Mouse (Mus musculus) liver, embryonic 14.5 days (tissue): ENCODE data around the gene Slc22a21. TPM values are rescaled to one million over a fixed set of nuclear protein-coding genes. Genes with fewer than 3 reads are reported as not detected.
"Not testable (repeated sequence)": the region's sequence is repeated elsewhere in the genome, so short reads cannot be mapped to it uniquely, and the experiment has no call there.

ENCODE experiments used
- ATAC-seq: fragments of 200-750 bp; cut with Nextera tagmentation; 2 replicates; pipeline ENCODE4 v1.8.0; 2017; ENCODE audit warnings: moderate number of reproducible peaks, mild to moderate bottlenecking, moderate library complexity; ENCODE audit not compliant: insufficient read depth
- DNase-seq, 3 experiments: peaks; one replicate each; pipeline ENCODE4 v3.0.0-alpha.2; 2012 to 2013; ENCODE audit warnings: low read depth in 3 of 3, low spot score in 3 of 3
- H3K27ac ChIP-seq: fragments of 300-500 bp; sonication (generic); 2 replicates; pipeline ENCODE4 v1.5.1; 2014; ENCODE audit warnings: moderate library complexity, mild to moderate bottlenecking, control low read depth, inconsistent platforms
- H3K27me3 ChIP-seq: fragments of 300-500 bp; sonication (generic); 2 replicates; pipeline ENCODE4 v1.6.1; 2014; ENCODE audit warnings: mild to moderate bottlenecking, low read length, moderate library complexity; ENCODE audit not compliant: control insufficient read depth, insufficient read depth
- H3K36me3 ChIP-seq: fragments of 300-500 bp; sonication (generic); replicated peaks from 2 replicates; pipeline ENCODE4 v1.6.1; 2014; ENCODE audit warnings: low read depth; ENCODE audit not compliant: control insufficient read depth, insufficient read depth
- H3K4me1 ChIP-seq, 2 experiments: fragments of 200-500 bp in 1 of 2; fragments of 300-500 bp in 1 of 2; sonication (generic) in 1 of 2; replicated peaks; 2 replicates each; pipeline ENCODE4 v1.6.1; 2012 to 2014; ENCODE audit warnings: antibody characterized with exemption in 1 of 2, inconsistent platforms in 1 of 2, low read length in 1 of 2; ENCODE audit not compliant: control insufficient read depth in 2 of 2, insufficient read depth in 2 of 2
- H3K4me2 ChIP-seq: fragments of 300-500 bp; sonication (generic); 2 replicates; pipeline ENCODE4 v1.6.1; 2014; ENCODE audit warnings: low read depth, mild to moderate bottlenecking, control low read depth, moderate library complexity
- H3K4me3 ChIP-seq, 2 experiments: fragments of 200-500 bp in 1 of 2; fragments of 300-500 bp in 1 of 2; sonication (generic) in 1 of 2; 2 replicates each; pipeline ENCODE4 v1.5.1; 2012 to 2014; ENCODE audit warnings: low read depth in 2 of 2, low read length in 2 of 2, mild to moderate bottlenecking in 2 of 2, control low read depth in 1 of 2, inconsistent platforms in 1 of 2, moderate library complexity in 1 of 2; ENCODE audit not compliant: insufficient read depth in 1 of 2
- H3K9ac ChIP-seq: fragments of 300-500 bp; sonication (generic); replicated peaks from 2 replicates; pipeline ENCODE4 v1.6.1; 2014; ENCODE audit warnings: mild to moderate bottlenecking, control low read depth, moderate library complexity
- H3K9me3 ChIP-seq: fragments of 300-500 bp; sonication (generic); 2 replicates; pipeline ENCODE4 v1.6.1; 2016; ENCODE audit warnings: low read length, mixed read lengths; ENCODE audit not compliant: control insufficient read depth
- CTCF ChIP-seq: IDR thresholded peaks from 2 replicates; pipeline ENCODE4 v1.5.1; 2016; ENCODE audit warnings: antibody characterized with exemption, low read depth, control low read depth
- EP300 ChIP-seq: IDR thresholded peaks from 2 replicates; pipeline ENCODE4 v1.6.1; 2016; ENCODE audit warnings: antibody characterized with exemption, low read depth
- WGBS: fragments of 180-500 bp; shearing (Covaris S2); extraction: QIAGEN DNeasy Blood & Tissue Kit; methylation state at CpG from one replicate; pipeline ENCODE4 v1.1.7; 2014; ENCODE audit not compliant: insufficient replicate concordance; 5-methylcytosine and 5-hydroxymethylcytosine counted together
- polyA plus RNA-seq, 2 experiments: library from polyadenylated mRNA; depleted of rRNA in 1 of 2; stranded (reverse) in 1 of 2; unstranded in 1 of 2; fragments of >200 nt; fragmentation: Nextera tagmentation in 1 of 2; extraction: Ambion mirVana in 1 of 2; gene quantifications; 2 replicates each; pipeline versions ENCODE4 v1.2.1 to v1.2.3; 2012 to 2014

Gene Slc22a21
- polyA plus RNA-seq, 2 experiments, result 1.7 to 2.8 TPM

DNA sequence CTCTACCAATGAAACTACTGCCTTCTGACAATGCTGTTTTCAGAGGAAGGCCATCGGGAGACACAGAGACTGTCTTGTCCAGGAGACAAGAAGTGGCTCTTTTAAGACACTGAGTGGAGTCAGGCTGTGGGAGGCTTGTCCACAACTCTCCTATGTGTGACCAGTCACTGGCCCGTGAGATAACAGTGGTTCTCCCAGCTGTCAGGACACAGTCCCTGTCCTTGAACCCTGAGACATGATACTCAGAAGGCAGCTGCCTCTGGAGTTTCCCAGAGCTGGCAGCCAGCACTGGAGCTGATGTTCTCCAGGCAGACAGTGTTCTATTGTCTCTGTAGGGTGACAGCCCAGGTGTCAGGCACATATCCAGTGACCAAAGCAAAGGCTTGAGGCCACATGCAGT is 17.5 kb upstream of the Slc22a21 start:
- peaks cover 0 to 4% of the 10 kb centered on the region in 2 experiments; a peak in 1 of 4 replicates for H3K4me1 ChIP-seq
- DNase-seq, result no peak
- H3K9ac ChIP-seq, result no peak overlapping the region
- 82% methylated on average over 2 of the region's 2 CpGs for WGBS
- no peak for ATAC-seq
- no peaks in the 10 kb centered on the region for H3K9me3 ChIP-seq
- no peak for TF ChIP-seq EP300
- TF ChIP-seq CTCF, result no peak
- H3K27me3 ChIP-seq, result no peaks in the 10 kb centered on the region
- H3K4me3 ChIP-seq, result no peak overlapping the region
- H3K27ac ChIP-seq, result no peak overlapping the region
- H3K4me2 ChIP-seq, result no peak overlapping the region
- peaks cover 92% of the 10 kb centered on the region for H3K36me3 ChIP-seq

DNA sequence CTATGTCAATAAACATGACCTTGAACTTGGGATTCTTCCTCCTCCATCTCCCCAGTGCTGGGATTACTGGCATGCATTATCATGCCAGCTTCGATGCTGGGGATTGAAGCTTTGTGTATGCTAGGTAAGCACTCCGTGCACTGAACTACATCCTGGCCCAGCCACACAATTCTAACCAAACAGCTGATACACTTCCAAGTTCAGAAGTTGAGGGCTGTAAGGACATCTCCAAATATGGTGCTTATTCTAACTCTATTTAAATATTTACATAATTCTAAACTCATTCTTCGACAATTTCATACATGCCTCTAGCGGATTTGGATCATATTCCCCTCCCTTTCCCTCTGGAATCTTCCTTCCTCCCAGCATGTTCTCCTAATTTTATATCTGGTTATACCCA is 12.1 kb upstream of the Slc22a21 start:
- no peak for ATAC-seq

DNA sequence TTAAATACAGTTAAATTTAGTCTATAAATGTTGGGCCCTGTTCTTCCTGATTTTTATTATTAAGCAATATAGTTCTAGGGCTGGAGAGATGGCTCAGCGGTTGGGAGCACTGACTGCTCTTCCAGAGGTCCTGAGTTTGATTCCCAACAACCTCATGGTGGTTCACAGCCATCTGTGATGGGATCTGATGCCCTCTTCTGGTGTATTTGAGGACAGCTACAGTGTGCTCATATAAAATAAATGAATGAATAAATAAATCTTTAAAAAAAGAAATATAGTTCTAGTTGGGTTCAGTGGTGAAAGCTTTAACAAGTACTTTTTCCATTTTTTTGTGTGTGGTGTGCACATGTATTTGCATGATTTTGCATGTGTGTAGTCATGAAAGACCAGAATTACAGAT is 9.1 kb upstream of the Slc22a21 start:
- Histone ChIP-seq H3K9me3 (no peaks in the 10 kb centered on the region), H3K27ac (no peak overlapping the region), H3K4me1 (no peaks in the 10 kb centered on the region), H3K36me3 (peaks cover 97% of the 10 kb centered on the region), H3K4me3 (no peak overlapping the region), H3K9ac (no peak overlapping the region), H3K27me3 (no peaks in the 10 kb centered on the region), H3K4me2 (no peak overlapping the region)
- DNase-seq (no peak), ATAC-seq (no peak)
- WGBS, result 52% methylated on average over 1 of the region's 1 CpGs
- TF ChIP-seq CTCF (0 out of 2 replicates have a peak, but pooled peaks have one; percentile 4), EP300 (no peak)

More for the DNA sequence above, 12.1 kb upstream of the Slc22a21 start:
- no peak overlapping the region for H3K27ac ChIP-seq
- TF ChIP-seq CTCF (no peak), EP300 (no peak)
- 79% methylated on average over 4 of the region's 4 CpGs for WGBS
- no peak for DNase-seq
- H3K4me1 ChIP-seq, result no peaks in the 10 kb centered on the region
- no peak overlapping the region for H3K9ac ChIP-seq
- peaks cover 98% of the 10 kb centered on the region for H3K36me3 ChIP-seq
- H3K4me2 ChIP-seq, result no peak overlapping the region
- H3K27me3 ChIP-seq, result no peaks in the 10 kb centered on the region
- no peaks in the 10 kb centered on the region for H3K9me3 ChIP-seq
- no peak overlapping the region for H3K4me3 ChIP-seq

DNA sequence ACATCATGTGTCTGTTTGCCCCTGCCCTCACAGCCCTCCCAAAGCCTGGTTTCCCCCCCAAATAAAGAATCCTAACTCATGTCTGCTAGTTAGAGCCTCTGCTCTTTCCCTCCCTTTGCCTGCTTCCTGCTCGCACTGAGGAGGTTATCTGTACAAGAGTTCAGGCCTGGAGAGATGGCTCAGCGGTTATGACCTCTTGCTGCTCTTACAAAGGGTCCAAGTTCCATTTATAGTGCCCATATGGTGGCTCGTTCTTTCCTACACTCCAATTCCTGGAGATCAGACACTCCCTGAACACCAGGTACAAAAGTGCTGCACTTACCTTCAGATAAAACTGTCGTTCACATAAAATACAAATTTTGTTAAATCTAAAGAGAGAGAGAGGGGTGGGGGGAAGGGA is 7.9 kb upstream of the Slc22a21 start:
- Histone ChIP-seq H3K4me2 (no peak overlapping the region), H3K9me3 (no peaks in the 10 kb centered on the region), H3K36me3 (peaks cover 95% of the 10 kb centered on the region), H3K4me3 (no peak overlapping the region), H3K9ac (no peak overlapping the region), H3K27ac (no peak overlapping the region), H3K4me1 (no peaks in the 10 kb centered on the region), H3K27me3 (no peaks in the 10 kb centered on the region)
- WGBS, result 69% methylated on average over 4 of the region's 4 CpGs
- TF ChIP-seq CTCF (no peak), EP300 (no peak)
- ATAC-seq (no peak), DNase-seq (no peak)

DNA sequence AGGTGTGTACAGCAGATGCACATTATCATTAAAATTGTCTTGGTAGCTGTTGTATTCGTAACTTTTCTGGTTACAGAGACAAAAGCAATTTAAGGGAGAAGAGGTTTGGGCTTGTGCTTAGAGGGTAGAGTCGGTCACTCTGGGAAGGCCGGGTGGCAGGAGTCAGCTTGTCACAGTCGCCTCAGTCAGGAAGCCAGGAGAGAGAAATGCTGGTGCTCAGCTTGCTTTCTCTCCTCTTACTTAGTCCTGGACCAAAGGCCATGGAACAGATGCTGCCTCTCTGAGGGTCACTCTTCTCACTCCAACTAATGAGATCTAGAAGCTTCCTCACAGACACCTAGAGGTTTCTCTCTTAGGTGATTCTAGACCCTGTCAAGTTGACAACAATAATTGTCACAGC is 1.3 kb upstream of the Slc22a21 start:
- no peak overlapping the region for H3K4me2 ChIP-seq
- H3K4me3 ChIP-seq, result no peak overlapping the region
- TF ChIP-seq CTCF, result no peak
- no peak for TF ChIP-seq EP300
- DNase-seq (no peak), ATAC-seq (no peak)
- H3K9me3 ChIP-seq, result no peaks in the 10 kb centered on the region
- no peak overlapping the region for H3K9ac ChIP-seq
- WGBS, result 88% methylated on average over 4 of the region's 4 CpGs
- H3K27me3 ChIP-seq, result no peaks in the 10 kb centered on the region; the same call in 1 of the 2 replicates
- peaks cover 0 to 6% of the 10 kb centered on the region in 2 experiments; a peak in 2 of 4 replicates for H3K4me1 ChIP-seq
- peaks cover 31% of the 10 kb centered on the region for H3K36me3 ChIP-seq
- no peak overlapping the region for H3K27ac ChIP-seq

DNA sequence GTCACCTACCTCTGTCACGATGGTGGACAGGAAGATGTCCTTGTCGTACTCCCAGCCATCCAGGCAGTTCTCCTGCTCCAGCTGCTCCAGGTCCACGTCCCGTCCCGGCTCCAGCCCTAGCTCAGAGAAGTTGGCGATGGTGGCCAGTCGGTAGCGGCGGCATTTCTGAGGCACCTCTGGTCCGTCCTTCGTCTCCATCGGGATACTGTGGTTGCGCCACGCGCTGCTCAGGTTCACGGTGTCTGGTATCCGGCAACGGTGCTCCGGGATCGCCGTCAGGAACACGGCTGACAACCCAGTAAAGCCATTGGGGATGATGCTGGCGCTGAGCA is 710 bp downstream of the Slc22a21 start:
- H3K4me1 ChIP-seq, H3K27me3 ChIP-seq, DNase-seq, H3K27ac ChIP-seq, H3K9me3 ChIP-seq, ATAC-seq: not testable (repeated sequence)
- WGBS, result under 1% methylated on average over 23 of the region's 23 CpGs
- Histone ChIP-seq H3K4me2 (peak overlapping the region; percentile 94), H3K36me3 (peaks cover 12% of the 10 kb centered on the region), H3K4me3 (peak overlapping the region; percentile 58 to 66), H3K9ac (peak overlapping the region; percentile 23)
